Mouse (Mus musculus): Measurements from ENCODE around the gene Ccl1. TPM values are rescaled to one million over a fixed set of nuclear protein-coding genes. Genes with fewer than 3 reads are reported as not detected.

The Ccl1 gene
- polyA plus RNA-seq, 1 experiment: not detected

DNA sequence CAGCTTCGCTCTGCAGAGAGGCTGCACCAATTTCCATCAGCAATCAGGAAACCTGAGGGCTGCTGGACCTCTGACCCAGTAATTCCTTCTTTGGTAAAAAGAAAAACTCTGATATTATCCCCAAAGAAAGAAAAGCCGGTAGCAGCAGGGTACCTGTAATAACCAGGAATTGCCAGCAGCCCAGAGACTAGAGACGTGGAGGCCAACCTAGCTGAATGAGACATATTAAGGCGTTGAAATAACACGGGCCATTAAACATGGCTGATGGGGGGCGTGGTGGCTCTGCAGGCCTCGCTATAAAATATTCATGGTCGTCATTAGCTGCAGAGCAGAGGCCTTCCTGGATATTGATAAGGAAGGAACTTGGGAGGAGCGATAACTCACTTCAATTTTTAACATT lies 78.5 kb downstream of the Ccl1 start:
- WGBS: 68% methylated on average over 9 of the region's 9 CpGs
- no peak for TF ChIP-seq CTCF (IDR thresholded peaks at IDR 0.05; ENCODE audit: insufficient read depth, low read depth, low read length)
- no peak for TF ChIP-seq POLR2A (IDR thresholded peaks at IDR 0.05; ENCODE audit: insufficient read depth, low read depth, low read length)
- Histone ChIP-seq H3K27ac (ENCODE audit: insufficient read depth, low read depth, low read length) (no peak overlapping the region), H3K4me1 (ENCODE audit: control insufficient read depth, insufficient read depth, low read length) (no peaks in the 10 kb centered on the region), H3K4me3 (ENCODE audit: insufficient read depth, low read depth, low read length) (no peak overlapping the region)

DNA sequence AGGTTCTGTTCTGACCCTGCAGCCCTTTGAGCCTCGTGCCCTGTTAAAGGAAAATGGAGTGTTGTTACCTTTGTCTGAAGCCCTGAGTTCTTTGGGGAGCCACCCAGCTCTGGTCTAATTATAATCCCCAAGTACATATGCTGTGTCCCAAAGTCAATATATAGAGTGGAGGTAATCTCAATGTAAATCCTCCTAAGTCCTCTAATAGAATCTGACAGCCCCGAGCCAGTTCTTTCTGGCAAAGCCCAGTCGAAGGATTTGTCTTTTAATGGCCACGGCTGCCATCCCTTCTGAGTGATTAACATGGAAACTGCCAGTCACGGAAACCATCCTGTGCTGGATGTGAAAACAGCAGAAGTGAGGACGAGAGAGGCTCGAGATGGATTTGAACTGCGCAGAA lies 79.6 kb downstream of the Ccl1 start:
- H3K4me3 ChIP-seq (ENCODE audit: insufficient read depth, low read depth, low read length): no peak overlapping the region
- no peaks in the 10 kb centered on the region for H3K4me1 ChIP-seq (ENCODE audit: control insufficient read depth, insufficient read depth, low read length)
- 65% methylated on average over 8 of the region's 8 CpGs for WGBS
- H3K27ac ChIP-seq (ENCODE audit: insufficient read depth, low read depth, low read length): no peak overlapping the region
- TF ChIP-seq POLR2A (IDR thresholded peaks at IDR 0.05; ENCODE audit: insufficient read depth, low read depth, low read length) (no peak), CTCF (IDR thresholded peaks at IDR 0.05; ENCODE audit: insufficient read depth, low read depth, low read length) (no peak)

DNA sequence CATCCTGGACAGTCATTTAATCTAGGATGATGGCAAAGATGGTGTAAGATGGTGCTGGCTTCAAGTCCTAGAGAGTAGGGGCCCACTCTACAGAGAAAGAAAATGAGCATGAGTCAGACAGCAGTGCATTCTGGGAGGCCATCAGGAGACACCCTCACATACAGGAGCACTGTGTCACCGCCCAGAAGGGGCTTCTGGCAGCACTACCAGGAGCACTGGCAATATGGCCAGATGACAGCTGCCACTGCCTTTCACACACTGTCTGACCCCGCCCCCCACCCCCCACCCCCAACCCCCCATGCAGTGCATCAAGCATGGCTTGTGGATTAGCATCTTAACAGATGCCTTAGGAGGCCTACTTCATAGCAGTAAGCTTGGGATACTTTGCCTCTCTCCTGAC lies 89.0 kb downstream of the Ccl1 start:
- no peaks in the 10 kb centered on the region for H3K4me1 ChIP-seq (ENCODE audit: control insufficient read depth, insufficient read depth, low read length)
- WGBS: 46% methylated on average over 2 of the region's 2 CpGs
- no peak overlapping the region for H3K27ac ChIP-seq (ENCODE audit: insufficient read depth, low read depth, low read length)
- no peak overlapping the region for H3K4me3 ChIP-seq (ENCODE audit: insufficient read depth, low read depth, low read length)
- TF ChIP-seq CTCF (IDR thresholded peaks at IDR 0.05; ENCODE audit: insufficient read depth, low read depth, low read length) (no peak), POLR2A (IDR thresholded peaks at IDR 0.05; ENCODE audit: insufficient read depth, low read depth, low read length) (no peak)

GRCm38 (mm10) chr11:82214405-82214804 lies 91.1 kb downstream of the Ccl1 start:
- Histone ChIP-seq H3K4me1 (ENCODE audit: control insufficient read depth, insufficient read depth, low read length) (no peaks in the 10 kb centered on the region), H3K27ac (ENCODE audit: insufficient read depth, low read depth, low read length) (no peak overlapping the region), H3K4me3 (ENCODE audit: insufficient read depth, low read depth, low read length) (no peak overlapping the region)
- WGBS: 85% methylated on average over 4 of the region's 4 CpGs
- TF ChIP-seq CTCF (IDR thresholded peaks at IDR 0.05; ENCODE audit: insufficient read depth, low read depth, low read length) (no peak), POLR2A (IDR thresholded peaks at IDR 0.05; ENCODE audit: insufficient read depth, low read depth, low read length) (no peak)

DNA sequence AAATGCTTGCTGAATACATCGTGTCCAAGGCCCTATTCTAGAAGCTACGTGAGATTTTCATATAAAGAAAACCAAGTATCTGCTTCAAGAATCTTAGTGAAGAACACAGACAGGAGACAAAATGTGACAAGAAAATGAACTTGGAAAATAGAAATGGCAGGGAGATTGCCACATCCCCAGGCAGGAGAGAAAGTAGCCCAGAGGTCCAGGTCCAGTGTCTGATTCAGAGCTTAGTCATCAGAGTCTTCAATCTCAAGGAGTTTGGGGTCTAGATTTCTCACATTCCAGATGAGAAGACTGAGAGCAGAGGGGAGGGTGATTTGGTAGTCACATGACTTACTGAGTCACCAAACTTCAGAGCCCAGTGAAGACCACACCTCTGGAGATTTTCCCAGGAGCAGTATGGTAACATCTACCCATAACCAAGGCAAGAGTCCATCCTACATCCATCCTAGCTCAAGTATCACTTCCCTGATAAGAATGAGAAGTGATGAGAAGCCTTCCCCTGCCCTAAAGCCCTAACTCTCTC lies 98.5 kb downstream of the Ccl1 start:
- no peak overlapping the region for H3K27ac ChIP-seq (ENCODE audit: insufficient read depth, low read depth, low read length)

GRCm38 (mm10) chr11:82205221-82205620 lies 100.3 kb downstream of the Ccl1 start:
- no peak overlapping the region for H3K4me3 ChIP-seq (ENCODE audit: insufficient read depth, low read depth, low read length)
- no peak for TF ChIP-seq CTCF (IDR thresholded peaks at IDR 0.05; ENCODE audit: insufficient read depth, low read depth, low read length)
- H3K4me1 ChIP-seq (ENCODE audit: control insufficient read depth, insufficient read depth, low read length): no peaks in the 10 kb centered on the region
- 87% methylated on average over 6 of the region's 6 CpGs for WGBS
- no peak overlapping the region for H3K27ac ChIP-seq (ENCODE audit: insufficient read depth, low read depth, low read length)

More for the DNA sequence above, 98.5 kb downstream of the Ccl1 start:
- no peak overlapping the region for H3K4me3 ChIP-seq (ENCODE audit: insufficient read depth, low read depth, low read length)
- TF ChIP-seq POLR2A (IDR thresholded peaks at IDR 0.05; ENCODE audit: insufficient read depth, low read depth, low read length): no peak
- no peak for TF ChIP-seq CTCF (IDR thresholded peaks at IDR 0.05; ENCODE audit: insufficient read depth, low read depth, low read length)
- WGBS: 92% methylated on average over 2 of the region's 2 CpGs
- H3K4me1 ChIP-seq (ENCODE audit: control insufficient read depth, insufficient read depth, low read length): no peaks in the 10 kb centered on the region

DNA sequence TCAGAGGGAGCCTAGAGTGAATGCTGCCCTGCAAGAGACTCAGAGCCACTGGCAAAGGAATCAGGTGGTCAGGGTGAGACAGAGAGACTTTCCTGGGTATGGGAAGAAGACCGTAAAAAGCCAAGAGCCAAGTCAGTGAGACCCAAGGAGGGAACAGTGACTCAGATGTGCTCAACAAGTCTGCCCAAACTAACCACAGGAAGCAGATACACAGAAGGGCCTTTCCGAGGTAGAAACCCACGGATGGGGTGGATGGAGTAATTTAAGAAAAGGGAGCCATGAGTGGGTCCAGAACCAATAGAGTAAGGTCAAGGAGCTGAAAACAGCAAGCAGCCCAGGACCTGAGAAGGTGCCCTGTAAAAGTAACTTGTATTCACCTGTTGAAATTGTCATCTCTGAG lies 101.8 kb downstream of the Ccl1 start:
- Histone ChIP-seq H3K4me3 (ENCODE audit: insufficient read depth, low read depth, low read length) (no peak overlapping the region), H3K4me1 (ENCODE audit: control insufficient read depth, insufficient read depth, low read length) (no peaks in the 10 kb centered on the region), H3K27ac (ENCODE audit: insufficient read depth, low read depth, low read length) (no peak overlapping the region)
- WGBS: 92% methylated on average over 3 of the region's 3 CpGs
- TF ChIP-seq CTCF (IDR thresholded peaks at IDR 0.05; ENCODE audit: insufficient read depth, low read depth, low read length) (no peak), POLR2A (IDR thresholded peaks at IDR 0.05; ENCODE audit: insufficient read depth, low read depth, low read length) (no peak)

DNA sequence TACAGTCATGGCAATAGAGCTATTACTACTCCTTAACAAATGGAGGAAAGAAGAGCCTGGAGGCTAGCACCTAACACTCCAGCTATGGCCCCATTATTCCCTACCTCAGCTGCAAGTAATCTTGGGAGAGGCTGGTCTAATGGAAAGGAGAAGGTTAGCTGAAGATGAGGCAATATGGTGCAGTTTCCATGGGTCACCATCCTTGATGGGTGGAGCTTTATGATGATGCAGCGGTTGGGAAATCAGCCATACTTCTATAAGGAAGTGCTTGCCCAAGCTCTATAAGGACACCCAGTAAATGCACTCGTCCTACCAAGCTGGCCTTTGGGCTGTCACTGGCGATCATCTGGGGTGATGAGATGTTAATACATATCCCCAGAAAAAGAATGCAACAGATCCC lies 107.7 kb downstream of the Ccl1 start:
- Histone ChIP-seq H3K4me3 (ENCODE audit: insufficient read depth, low read depth, low read length) (no peak overlapping the region), H3K4me1 (ENCODE audit: control insufficient read depth, insufficient read depth, low read length) (peaks cover 6% of the 10 kb centered on the region), H3K27ac (ENCODE audit: insufficient read depth, low read depth, low read length) (no peak overlapping the region)
- no peak for TF ChIP-seq CTCF (IDR thresholded peaks at IDR 0.05; ENCODE audit: insufficient read depth, low read depth, low read length)
- TF ChIP-seq POLR2A (IDR thresholded peaks at IDR 0.05; ENCODE audit: insufficient read depth, low read depth, low read length): no peak
- 87% methylated on average over 3 of the region's 3 CpGs for WGBS

DNA sequence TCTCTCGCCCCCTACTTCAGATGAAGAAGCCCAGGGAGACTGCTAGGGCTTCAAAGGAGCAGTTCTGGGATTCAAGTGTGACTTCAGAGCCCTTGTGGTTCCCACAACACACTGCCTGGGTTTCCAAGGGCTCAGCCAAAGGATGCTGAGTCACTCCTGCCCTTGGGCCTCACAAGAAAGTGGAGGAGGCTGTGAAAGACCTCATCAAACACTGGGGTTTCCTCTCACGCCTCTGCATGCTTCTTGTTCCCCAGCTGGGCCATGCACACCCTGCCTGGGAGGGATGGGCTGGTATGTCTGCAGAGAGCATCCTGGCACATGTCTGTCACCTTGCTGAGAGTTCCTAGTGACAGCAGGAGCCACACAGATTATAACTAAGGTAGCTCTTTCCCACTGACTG lies 110.5 kb downstream of the Ccl1 start:
- Histone ChIP-seq H3K4me3 (ENCODE audit: insufficient read depth, low read depth, low read length) (no peak overlapping the region), H3K27ac (ENCODE audit: insufficient read depth, low read depth, low read length) (no peak overlapping the region), H3K4me1 (ENCODE audit: control insufficient read depth, insufficient read depth, low read length) (peaks cover 12% of the 10 kb centered on the region)
- 61% methylated on average over 2 of the region's 2 CpGs for WGBS
- TF ChIP-seq CTCF (IDR thresholded peaks at IDR 0.05; ENCODE audit: insufficient read depth, low read depth, low read length) (no peak), POLR2A (IDR thresholded peaks at IDR 0.05; ENCODE audit: insufficient read depth, low read depth, low read length) (no peak)

- TF ChIP-seq POLR2A (IDR thresholded peaks at IDR 0.05; ENCODE audit: insufficient read depth, low read depth, low read length): no peak
- TF ChIP-seq CTCF (IDR thresholded peaks at IDR 0.05; ENCODE audit: insufficient read depth, low read depth, low read length): no peak
- H3K4me3 ChIP-seq (ENCODE audit: insufficient read depth, low read depth, low read length): no peak overlapping the region
- H3K27ac ChIP-seq (ENCODE audit: insufficient read depth, low read depth, low read length): no peak overlapping the region
- H3K4me1 ChIP-seq (ENCODE audit: control insufficient read depth, insufficient read depth, low read length): peaks cover 12% of the 10 kb centered on the region
- 34% methylated on average over 9 of the region's 9 CpGs for WGBS
These were observed 111.7 kb downstream of the Ccl1 start for GRCm38 (mm10) chr11:82193826-82194225.

Measured in olfactory bulb, adult 2 months (tissue).